Comparison of ENCODE assay signal across 9 mouse cellular contexts in the genomic region with DNA sequence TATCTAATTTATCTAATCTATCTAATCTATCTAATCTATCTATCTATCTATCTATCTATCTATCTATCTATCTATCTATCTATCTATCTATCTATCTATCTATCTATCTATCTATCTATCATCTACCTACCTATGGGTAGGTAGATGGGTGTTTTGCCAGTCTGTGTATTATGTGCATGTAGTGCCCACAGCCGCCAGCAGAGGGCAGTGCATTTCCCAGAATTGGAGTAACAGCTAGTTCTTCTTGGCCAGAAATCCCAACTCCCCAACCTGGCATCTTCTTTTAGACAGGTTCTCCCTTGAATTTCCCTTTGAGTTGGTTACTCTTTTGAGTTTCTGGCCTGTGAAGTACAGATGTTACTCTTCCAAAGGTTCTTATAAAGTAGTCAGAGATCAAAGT.
DNase-seq lines count a peak whose midpoint lies in the region; ATAC-seq and TF ChIP-seq lines count a peak whose summit lies in the region.
"Had no signal": no experiment of that assay in that cellular context is flagged by ENCODE, and none has a peak within 500 bp of the region (broad histone marks: within the 10 kb centered on the region; RNA-seq: fewer than 3 reads in every experiment).

No protein-coding gene starts in this region.

- POLR2A ChIA-PET in Patski (lab: Charles Lee): no interaction called here

- no peak overlapping the region for H3K4me3 ChIP-seq in intestine, embryonic 14.5 days (ENCODE audit: low read depth, low read length)
- H3K4me3 ChIP-seq in intestine, embryonic 16.5 days (ENCODE audit: low read length): no peak overlapping the region
- no peak overlapping the region for H3K4me3 ChIP-seq in hindbrain, postnatal 0 days (ENCODE audit: low read length)
- H3K4me3 ChIP-seq: heart, embryonic 15.5 days had no signal

- H3K36me3 ChIP-seq in intestine, embryonic 14.5 days (ENCODE audit: control insufficient read depth, insufficient read depth, low read length): no peaks in the 10 kb centered on the region
- no peaks in the 10 kb centered on the region for H3K36me3 ChIP-seq in intestine, embryonic 16.5 days (ENCODE audit: control insufficient read depth, insufficient read depth, low read length)
- H3K36me3 ChIP-seq in hindbrain, postnatal 0 days (ENCODE audit: insufficient read depth, low read length): no peaks in the 10 kb centered on the region
- H3K36me3 ChIP-seq: heart, embryonic 15.5 days had no signal

- no peaks in the 10 kb centered on the region for H3K9me3 ChIP-seq in intestine, embryonic 14.5 days (ENCODE audit: control insufficient read depth, low read length)
- no peaks in the 10 kb centered on the region for H3K9me3 ChIP-seq in intestine, embryonic 16.5 days (ENCODE audit: control insufficient read depth, low read length)
- no peaks in the 10 kb centered on the region for H3K9me3 ChIP-seq in hindbrain, postnatal 0 days (ENCODE audit: low read length)
- H3K9me3 ChIP-seq: heart, embryonic 15.5 days had no signal

- H3K4me1 ChIP-seq in intestine, embryonic 14.5 days (replicated peaks; ENCODE audit: control insufficient read depth, insufficient read depth, low read length): no peaks in the 10 kb centered on the region
- H3K4me1 ChIP-seq in intestine, embryonic 16.5 days (ENCODE audit: control insufficient read depth, insufficient read depth, low read length): peaks cover 4% of the 10 kb centered on the region; the same call in 1 of the 2 replicates
- H3K4me1 ChIP-seq in hindbrain, postnatal 0 days (ENCODE audit: insufficient read depth, low read length): no peaks in the 10 kb centered on the region
- H3K4me1 ChIP-seq: heart, embryonic 15.5 days had no signal

- peak; percentile 77 for TF ChIP-seq CTCF in Patski (IDR thresholded peaks at IDR 0.05)
- peak; percentile 79 for TF ChIP-seq CTCF in hindbrain, postnatal 0 days (IDR thresholded peaks at IDR 0.05; ENCODE audit: low read depth)

- in situ Hi-C loops in Patski (cut with MboI; ENCODE audit: low pct_unique_long_range_greater_than_20kb): loop anchor here (10.0 kb wide), 1 partner anchor 106 kb away; no protein-coding TSS in a partner anchor

- 0% methylated on average over 1 of the region's 1 CpGs for WGBS in intestine, embryonic 14.5 days
- WGBS in intestine, embryonic 16.5 days: 8% methylated on average over 1 of the region's 1 CpGs
- 3% methylated on average over 1 of the region's 1 CpGs for WGBS in hindbrain, postnatal 0 days

- no peak for ATAC-seq in intestine, embryonic 14.5 days (replicated peaks; ENCODE audit: low FRiP score, low TSS enrichment, low read depth)
- no peak for ATAC-seq in intestine, embryonic 16.5 days
- no peak for ATAC-seq in Patski
- ATAC-seq in hindbrain, postnatal 0 days: no peak

- H3K9ac ChIP-seq in intestine, embryonic 14.5 days (ENCODE audit: low read length): no peak overlapping the region
- H3K9ac ChIP-seq in intestine, embryonic 16.5 days (ENCODE audit: low read depth, low read length): no peak overlapping the region
- no peak overlapping the region for H3K9ac ChIP-seq in hindbrain, postnatal 0 days (replicated peaks; ENCODE audit: low read length)
- H3K9ac ChIP-seq: heart, embryonic 15.5 days had no signal

- CTCF ChIA-PET in Patski (lab: Charles Lee): interaction anchor here (0.7 kb wide), 1 partner anchor 10 kb away, joined by 4 read pairs; no protein-coding TSS in a partner anchor

- no peak overlapping the region for H3K27ac ChIP-seq in intestine, embryonic 14.5 days (ENCODE audit: low read depth)
- H3K27ac ChIP-seq in intestine, embryonic 16.5 days (ENCODE audit: low read length): no peak overlapping the region
- no peak overlapping the region for H3K27ac ChIP-seq in hindbrain, postnatal 0 days
- H3K27ac ChIP-seq: heart, embryonic 15.5 days had no signal

- intact Hi-C loops in left cerebral cortex, postnatal 4 days (cut with DNase I): no loop called here

- no peak overlapping the region for H3K4me2 ChIP-seq in intestine, embryonic 14.5 days (ENCODE audit: low read length)
- H3K4me2 ChIP-seq in intestine, embryonic 16.5 days (ENCODE audit: low read depth, low read length): no peak overlapping the region
- no peak overlapping the region for H3K4me2 ChIP-seq in hindbrain, postnatal 0 days (ENCODE audit: low read depth, low read length)
- H3K4me2 ChIP-seq: heart, embryonic 15.5 days had no signal

- peak; percentile 83 for DNase-seq in intestine, embryonic 14.5 days (ENCODE audit: low spot score)
- DNase-seq in Patski (ENCODE audit: low read depth, low spot score): no peak
- DNase-seq in cerebellum, postnatal 36 days: peak; percentile 64 to 73
- DNase-seq in hindbrain, postnatal 0 days (ENCODE audit: low spot score): peak; percentile 71
- peak; percentile 74 for DNase-seq in left cerebral cortex, postnatal 4 days
- peak; percentile 73 for DNase-seq in retina, embryonic 14.5 days (ENCODE audit: low spot score)
- DNase-seq in thymus, postnatal 4 days: peak; percentile 81

- H3K27me3 ChIP-seq in intestine, embryonic 14.5 days (replicated peaks; ENCODE audit: control insufficient read depth, insufficient read depth, low read length): no peaks in the 10 kb centered on the region
- no peaks in the 10 kb centered on the region for H3K27me3 ChIP-seq in intestine, embryonic 16.5 days (replicated peaks; ENCODE audit: control insufficient read depth, insufficient read depth, low read length)
- no peaks in the 10 kb centered on the region for H3K27me3 ChIP-seq in Patski
- H3K27me3 ChIP-seq in hindbrain, postnatal 0 days (ENCODE audit: insufficient read depth, low read length): no peaks in the 10 kb centered on the region
- H3K27me3 ChIP-seq: heart, embryonic 15.5 days had no signal
